Mouse (Mus musculus) liver, postnatal 0 days (tissue): Measurements from ENCODE around the gene Kiss1. TPM values are rescaled to one million over a fixed set of nuclear protein-coding genes. Genes with fewer than 3 reads are reported as not detected.

ENCODE experiments used
- ATAC-seq: fragments of 200-750 bp; cut with Nextera tagmentation; 2 replicates; pipeline ENCODE4 v1.8.0; 2017; ENCODE audit warnings: mild to moderate bottlenecking, moderate library complexity
- DNase-seq: peaks from one replicate; pipeline ENCODE4 v3.0.0-alpha.2; 2016
- H3K27ac ChIP-seq: fragments of 300-500 bp; sonication (generic); 2 replicates; pipeline ENCODE4 v1.5.1; 2014; ENCODE audit warnings: antibody characterized with exemption, moderate library complexity, mild to moderate bottlenecking, low read depth
- H3K27me3 ChIP-seq: fragments of 300-500 bp; sonication (generic); 2 replicates; pipeline ENCODE4 v1.6.1; 2014; ENCODE audit warnings: low read length, control low read depth, mixed read lengths; ENCODE audit not compliant: insufficient read depth
- H3K36me3 ChIP-seq: fragments of 300-500 bp; sonication (generic); replicated peaks from 2 replicates; pipeline ENCODE4 v1.6.1; 2014; ENCODE audit warnings: mild to moderate bottlenecking, control low read depth, low read length, moderate library complexity, mixed read lengths; ENCODE audit not compliant: insufficient read depth
- H3K4me1 ChIP-seq: fragments of 300-500 bp; sonication (generic); 2 replicates; pipeline ENCODE4 v1.6.1; 2014; ENCODE audit warnings: antibody characterized with exemption, mild to moderate bottlenecking, control low read depth; ENCODE audit not compliant: insufficient read depth
- H3K4me2 ChIP-seq: fragments of 300-500 bp; sonication (generic); 2 replicates; pipeline ENCODE4 v1.6.1; 2014; ENCODE audit warnings: low read depth, mild to moderate bottlenecking, low read length, moderate library complexity, mixed read lengths
- H3K4me3 ChIP-seq: fragments of 300-500 bp; sonication (generic); 2 replicates; pipeline ENCODE4 v1.5.1; 2014; ENCODE audit warnings: low read depth, low read length
- H3K9ac ChIP-seq: fragments of 300-500 bp; sonication (generic); replicated peaks from 2 replicates; pipeline ENCODE4 v1.6.1; 2014; ENCODE audit warnings: mild to moderate bottlenecking, moderate library complexity
- H3K9me3 ChIP-seq: fragments of 300-500 bp; sonication (generic); 2 replicates; pipeline ENCODE4 v1.6.1; 2016; ENCODE audit warnings: mild to moderate bottlenecking, control low read depth, low read length, mixed read lengths
- CTCF ChIP-seq: sonication (generic); IDR thresholded peaks from 2 replicates; pipeline ENCODE4 v1.5.1; 2016; ENCODE audit warnings: antibody characterized with exemption, low read depth
- EP300 ChIP-seq: IDR thresholded peaks from 2 replicates; pipeline ENCODE4 v1.6.1; 2016; ENCODE audit warnings: antibody characterized with exemption, low read depth, mild to moderate bottlenecking
- WGBS: fragments of 180-500 bp; shearing (Covaris S2); extraction: QIAGEN DNeasy Blood & Tissue Kit; methylation state at CpG from one replicate; pipeline ENCODE4 v1.1.7; 2014; ENCODE audit not compliant: insufficient replicate concordance; 5-methylcytosine and 5-hydroxymethylcytosine counted together
- polyA plus RNA-seq: library from polyadenylated mRNA; unstranded; fragments of >200 nt; fragmentation: Nextera tagmentation; extraction: Ambion mirVana; gene quantifications from 2 replicates; pipeline ENCODE4 v1.2.1, GENCODE M21; 2015

Kiss1 gene
- not detected in 2 replicates for polyA plus RNA-seq

- no peaks in the 10 kb centered on the region for H3K4me1 ChIP-seq
- no peaks in the 10 kb centered on the region for H3K36me3 ChIP-seq
- no peaks in the 10 kb centered on the region for H3K9me3 ChIP-seq
- no peak within 1 kb of the TSS for H3K4me3 ChIP-seq
- WGBS, result 82% methylated on average over 13 of the region's 13 CpGs
- no peaks in the 10 kb centered on the region for H3K27me3 ChIP-seq
- ATAC-seq (no peak), DNase-seq (no peak)
- no peak within 1 kb of the TSS for H3K4me2 ChIP-seq
- TF ChIP-seq CTCF (no peak), EP300 (no peak)
- H3K9ac ChIP-seq, result no peak within 1 kb of the TSS
- no peak within 1 kb of the TSS for H3K27ac ChIP-seq
These were observed at the start of gene Kiss1 for GRCm38 (mm10) chr1:133321267-133321925. Gene Kiss1, plus strand, starts transcription at chr1:133321875.

GRCm38 (mm10) chr1:133274163-133274562, 47.5 kb upstream of the Kiss1 start:
- H3K27ac ChIP-seq, result no peak overlapping the region
- H3K4me1 ChIP-seq, result 0 out of 2 replicates have a peak, but pooled peaks cover 3% of the 10 kb centered on the region
- no peak overlapping the region for H3K4me2 ChIP-seq
- DNase-seq, result no peak
- H3K9ac ChIP-seq, result no peak overlapping the region
- no peak overlapping the region for H3K4me3 ChIP-seq
- ATAC-seq, result no peak
- WGBS, result 87% methylated on average over 19 of the region's 19 CpGs
- TF ChIP-seq CTCF (no peak), EP300 (no peak)
- H3K36me3 ChIP-seq, result no peaks in the 10 kb centered on the region; the same call in none of the 2 replicates
- H3K27me3 ChIP-seq, result no peaks in the 10 kb centered on the region
- H3K9me3 ChIP-seq, result no peaks in the 10 kb centered on the region

- Histone ChIP-seq H3K27me3 (no peaks in the 10 kb centered on the region), H3K4me2 (no peak overlapping the region), H3K4me1 (no peaks in the 10 kb centered on the region), H3K9me3 (no peaks in the 10 kb centered on the region), H3K4me3 (no peak overlapping the region), H3K36me3 (no peaks in the 10 kb centered on the region; the same call in none of the 2 replicates), H3K27ac (no peak overlapping the region), H3K9ac (no peak overlapping the region)
- no peak for DNase-seq
- TF ChIP-seq CTCF (no peak), EP300 (no peak)
- 54% methylated on average over 5 of the region's 5 CpGs for WGBS
- ATAC-seq, result no peak
These were observed 44.7 kb upstream of the Kiss1 start for GRCm38 (mm10) chr1:133276983-133277382.

- Histone ChIP-seq H3K4me1 (no peaks in the 10 kb centered on the region), H3K9me3 (no peaks in the 10 kb centered on the region), H3K4me2 (no peak overlapping the region), H3K4me3 (no peak overlapping the region), H3K9ac (no peak overlapping the region), H3K36me3 (no peaks in the 10 kb centered on the region; the same call in none of the 2 replicates), H3K27me3 (no peaks in the 10 kb centered on the region), H3K27ac (no peak overlapping the region)
- no peak for ATAC-seq
- no peak for DNase-seq
- TF ChIP-seq EP300 (no peak), CTCF (no peak)
- 62% methylated on average over 6 of the region's 6 CpGs for WGBS
These were observed 43.1 kb upstream of the Kiss1 start for GRCm38 (mm10) chr1:133278539-133278938.

GRCm38 (mm10) chr1:133278946-133279631, 42.6 kb upstream of the Kiss1 start:
- ATAC-seq (no peak), DNase-seq (no peak)
- H3K9ac ChIP-seq, result no peak overlapping the region
- H3K27me3 ChIP-seq, result no peaks in the 10 kb centered on the region
- 68% methylated on average over 15 of the region's 15 CpGs for WGBS
- H3K4me3 ChIP-seq, result no peak overlapping the region
- TF ChIP-seq CTCF (no peak), EP300 (no peak)
- no peak overlapping the region for H3K27ac ChIP-seq
- no peaks in the 10 kb centered on the region for H3K4me1 ChIP-seq
- no peaks in the 10 kb centered on the region for H3K9me3 ChIP-seq
- no peaks in the 10 kb centered on the region; the same call in none of the 2 replicates for H3K36me3 ChIP-seq
- H3K4me2 ChIP-seq, result no peak overlapping the region

- no peak overlapping the region for H3K9ac ChIP-seq
- no peak for ATAC-seq
- H3K4me1 ChIP-seq, result no peaks in the 10 kb centered on the region
- H3K9me3 ChIP-seq, result no peaks in the 10 kb centered on the region
- H3K27ac ChIP-seq, result no peak overlapping the region
- DNase-seq, result no peak
- no peaks in the 10 kb centered on the region for H3K27me3 ChIP-seq
- WGBS, result 82% methylated on average over 11 of the region's 11 CpGs
- no peak overlapping the region for H3K4me2 ChIP-seq
- TF ChIP-seq CTCF (no peak), EP300 (no peak)
- no peak overlapping the region for H3K4me3 ChIP-seq
- no peaks in the 10 kb centered on the region; the same call in 1 of the 2 replicates for H3K36me3 ChIP-seq
These were observed 42.0 kb upstream of the Kiss1 start for GRCm38 (mm10) chr1:133279632-133280093.
